In genomic region chr19:10391995-10392394, GRCm38 (mm10) we compare ENCODE assay signal across 8 mouse cellular contexts. TPM values are rescaled to one million over a fixed set of nuclear protein-coding genes. Genes with fewer than 3 reads are reported as not detected.
DNase-seq lines count a peak whose midpoint lies in the region; ATAC-seq and TF ChIP-seq lines count a peak whose summit lies in the region.

No protein-coding gene starts in this region.

- 24% methylated on average over 3 of the region's 3 CpGs for WGBS in heart, embryonic 15.5 days

- TF ChIP-seq POLR2A in brain, embryonic 14.5 days (IDR thresholded peaks at IDR 0.05; ENCODE audit: borderline replicate concordance, extremely low read depth, insufficient read depth, insufficient read length, poor library complexity, severe bottlenecking), result no peak

- no peak overlapping the region for H3K27ac ChIP-seq in heart, embryonic 15.5 days

- peaks cover 23% of the 10 kb centered on the region for H3K4me1 ChIP-seq in heart, embryonic 15.5 days (replicated peaks)

- no peaks in the 10 kb centered on the region for H3K36me3 ChIP-seq in heart, embryonic 15.5 days

- no peak overlapping the region for H3K4me3 ChIP-seq in heart, embryonic 15.5 days

- H3K27me3 ChIP-seq in heart, embryonic 15.5 days, result peaks cover 47% of the 10 kb centered on the region

- TF ChIP-seq CTCF in brain, embryonic 14.5 days (IDR thresholded peaks at IDR 0.05; ENCODE audit: borderline replicate concordance, extremely low read depth, insufficient read depth, insufficient read length), result peak; percentile 45; the same call in 1 of the 2 replicates

- no peaks in the 10 kb centered on the region for H3K9me3 ChIP-seq in heart, embryonic 15.5 days (replicated peaks)

- intact Hi-C loops in left cerebral cortex, postnatal 4 days (cut with DNase I), result loop anchor here (5.0 kb wide), 1 partner anchor 50 kb away; no protein-coding TSS in a partner anchor

- ATAC-seq in heart, embryonic 15.5 days (replicated peaks; ENCODE audit: insufficient number of reproducible peaks, insufficient read depth, low FRiP score, low read depth), result peak; percentile 40; the same call in 1 of the 2 replicates

- no peak overlapping the region for H3K4me2 ChIP-seq in heart, embryonic 15.5 days

- peak; percentile 38 for DNase-seq in left cerebral cortex, postnatal 4 days
- DNase-seq in left cerebral cortex, adult 9 months (ENCODE audit: low spot score in 2 of 2), result no peak
- no peak for DNase-seq in brain, embryonic 14.5 days (ENCODE audit: low read depth)
- DNase-seq in mesoderm, embryonic 11.5 days (ENCODE audit: low read depth, low spot score), result peak; percentile 38
- no peak for DNase-seq in T-cell, adult 2 months (ENCODE audit: low spot score)
- no peak for DNase-seq in adipocyte (ENCODE audit: low spot score)
- no peak for DNase-seq in gastrocnemius, adult 8-10 months (ENCODE audit: low spot score in 2 of 2)

- H3K9ac ChIP-seq in heart, embryonic 15.5 days, result no peak overlapping the region

RNA-seq across cellular contexts. Expression of gene Syt7, which starts 3.1 kb away (rescaled TPM):
- 100 to 1,000 TPM; 209 to 213 TPM for total RNA-seq in left cerebral cortex, postnatal 4 days (2021)
- polyA plus RNA-seq in brain, embryonic 14.5 days (2012; rRNA removed), result 50.2 and 85.2 TPM in 2 replicates
- polyA plus RNA-seq in heart, embryonic 15.5 days (2015; fragmentation: Nextera tagmentation; extraction: Ambion mirVana), result 0.48 and 0.94 TPM in 2 replicates
- 1 to 10 TPM; 1.7 to 3.9 (median 2.8) TPM for total RNA-seq in gastrocnemius, adult 8-10 months (2022)

Comparison
In these comparisons a context has a peak if more than half of its experiments do, and no peak if none do; other contexts are left out.
1. DNase-seq: peak in left cerebral cortex, postnatal 4 days (single experiment) and mesoderm, embryonic 11.5 days (single experiment); none in left cerebral cortex, adult 9 months (0 of 2), brain, embryonic 14.5 days (single experiment), T-cell, adult 2 months (single experiment), adipocyte (single experiment) and gastrocnemius, adult 8-10 months (0 of 2).
2. RNA of gene Syt7, which starts 3.1 kb away (total RNA-seq): 209 to 213 TPM in left cerebral cortex, postnatal 4 days; 1.7 to 3.9 TPM in gastrocnemius, adult 8-10 months; every median in the first group is over 10 times any median in the second.